Mouse (Mus musculus) frontal cortex, postnatal 36 days (tissue): ENCODE results near the gene Ssh2.

ENCODE experiments used
- DNase-seq, 2 experiments: peaks; one replicate each; pipeline ENCODE4 v3.0.0; 2022; ENCODE audit warnings: low spot score in 2 of 2

Ssh2 gene

DNA sequence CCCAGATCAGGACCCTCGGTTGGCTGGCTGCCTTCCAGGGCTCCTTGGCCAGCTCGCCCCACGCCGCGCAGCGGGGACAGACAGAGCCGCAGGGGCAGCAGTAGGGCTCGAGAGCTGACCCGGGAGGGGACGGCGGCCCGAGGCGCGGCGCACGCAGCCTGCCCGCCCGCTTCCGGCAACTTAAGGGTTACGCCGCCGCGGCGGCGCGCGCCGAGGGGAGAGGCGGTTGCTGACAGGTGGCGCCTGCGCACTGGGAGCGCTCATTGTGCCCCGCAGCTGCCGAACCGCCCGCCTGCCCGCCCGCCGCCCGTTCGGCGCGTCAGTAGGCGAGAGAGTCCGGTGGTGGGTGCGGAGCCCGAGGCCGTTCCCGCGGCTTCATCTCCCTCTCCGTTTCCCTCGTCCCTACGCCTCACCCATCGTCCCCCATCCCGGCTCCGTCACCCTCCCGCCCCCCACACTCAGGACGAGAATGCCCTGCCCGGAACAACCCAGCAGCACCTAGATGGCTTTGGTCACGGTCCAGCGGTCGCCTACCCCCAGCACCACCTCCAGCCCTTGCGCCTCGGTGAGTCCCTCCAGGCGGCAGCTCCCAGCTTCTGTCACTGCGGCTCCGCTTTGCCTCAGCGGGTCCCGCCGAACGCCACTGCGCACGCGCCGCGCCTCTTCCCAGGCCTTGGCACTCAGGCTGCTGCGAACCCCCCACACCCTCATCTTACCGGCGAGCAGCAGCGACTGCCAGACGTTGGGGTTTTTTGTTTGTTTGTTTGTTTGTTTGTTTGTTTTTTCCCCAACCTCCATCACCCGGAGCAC, at the start of gene Ssh2:
Gene Ssh2, plus strand, starts transcription at position 337 of the 810 bp plus-strand sequence.
- DNase-seq: peak; percentile 75 to 84

DNA sequence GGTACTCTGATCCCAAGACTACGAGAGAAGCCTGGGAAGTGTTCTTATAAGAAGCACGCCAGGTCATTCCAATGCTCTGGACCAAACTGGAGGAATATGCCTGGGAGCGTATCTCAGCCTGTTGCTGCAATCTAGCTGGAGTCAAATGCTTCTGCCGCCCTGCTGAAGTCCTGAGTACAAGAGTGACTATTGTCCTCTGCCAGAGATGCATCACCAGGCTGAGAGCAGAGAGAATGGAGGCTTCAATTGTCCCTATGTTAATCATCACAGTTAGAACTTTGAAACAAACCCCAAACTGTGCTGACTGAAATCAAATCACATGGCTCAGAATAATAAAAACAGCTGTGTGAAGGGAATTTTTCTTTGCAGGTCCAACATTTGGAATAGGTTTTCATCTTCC, 42.4 kb upstream of the Ssh2 start:
- DNase-seq: peak in 1 of 2 experiments; percentile 9

DNA sequence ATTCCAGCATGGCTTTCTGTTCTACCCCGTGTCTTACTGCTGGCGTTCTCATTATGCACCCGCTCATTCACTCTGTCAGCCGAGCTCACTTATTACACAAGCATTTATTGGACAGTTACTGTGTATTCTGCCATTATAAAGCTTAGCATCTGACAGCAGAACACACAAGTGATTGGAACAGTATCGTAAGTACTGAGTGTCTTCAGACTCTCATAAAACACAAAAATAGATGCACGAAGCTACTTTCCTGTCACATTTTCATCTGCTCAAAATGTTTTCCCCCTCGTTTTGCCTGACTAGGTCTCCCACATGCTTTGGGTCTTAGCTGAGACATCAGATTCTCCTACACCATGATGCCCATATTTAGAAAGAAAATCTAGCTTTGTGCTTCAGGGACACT, 41.6 kb upstream of the Ssh2 start:
- DNase-seq: peak; percentile 26 to 38

DNA sequence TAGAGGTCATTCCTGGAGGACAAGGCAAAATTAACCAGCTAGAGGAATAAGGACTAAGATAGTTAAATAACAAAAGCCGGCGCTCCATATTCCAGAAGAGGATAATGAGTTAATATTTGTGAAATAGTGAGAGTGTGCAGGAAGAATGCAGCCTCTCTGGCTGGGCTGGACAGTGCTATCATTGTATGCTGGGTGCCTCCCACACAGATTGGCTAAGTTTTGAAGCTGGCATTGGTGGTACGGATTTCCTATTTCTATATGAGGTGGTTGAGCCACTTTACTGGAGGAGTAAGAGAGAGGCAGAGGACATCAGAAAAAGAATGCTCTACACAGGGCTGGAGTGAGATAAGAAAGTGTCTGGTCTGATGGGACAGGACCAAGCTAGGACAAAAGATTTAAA, 36.3 kb upstream of the Ssh2 start:
- DNase-seq: no peak

DNA sequence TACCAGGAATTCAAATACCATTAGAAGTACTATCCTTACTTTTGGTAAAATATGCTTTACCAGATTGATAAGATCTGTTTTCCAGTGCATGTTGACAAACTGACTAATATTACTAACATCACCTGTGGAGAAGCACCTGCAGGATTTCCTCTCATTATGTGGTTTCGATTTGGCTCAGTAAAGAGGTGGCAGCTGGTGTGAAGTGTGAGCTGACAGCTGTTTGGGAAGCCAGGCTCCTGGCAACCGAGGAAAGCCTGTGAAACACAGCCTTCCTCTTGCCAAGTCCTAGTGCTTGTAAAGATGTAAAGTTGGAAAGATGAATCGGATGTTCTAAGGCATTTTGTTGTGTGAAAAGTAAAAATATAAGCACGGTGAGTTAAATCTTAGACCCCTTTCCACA, 35.2 kb upstream of the Ssh2 start:
- DNase-seq: peak; percentile 40 to 57

DNA sequence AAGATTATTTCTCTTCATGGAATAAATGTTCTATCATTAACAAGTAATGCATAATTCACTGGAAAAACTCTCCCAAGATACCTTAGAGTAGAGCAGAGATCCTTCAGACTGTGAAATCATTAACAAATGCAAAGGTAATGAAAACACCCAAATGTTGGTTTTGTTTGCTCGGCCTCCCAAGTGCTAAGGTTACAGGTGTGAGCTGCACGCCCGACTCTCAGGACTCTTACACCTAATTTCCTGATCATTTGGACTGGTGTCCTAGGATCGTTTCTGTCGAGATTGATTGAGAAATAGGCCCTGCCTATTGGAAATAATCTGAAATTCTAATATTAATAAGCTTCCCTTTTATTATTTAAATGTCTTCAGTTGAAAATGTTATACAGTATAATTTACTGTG, 34.6 kb upstream of the Ssh2 start:
- DNase-seq: no peak

DNA sequence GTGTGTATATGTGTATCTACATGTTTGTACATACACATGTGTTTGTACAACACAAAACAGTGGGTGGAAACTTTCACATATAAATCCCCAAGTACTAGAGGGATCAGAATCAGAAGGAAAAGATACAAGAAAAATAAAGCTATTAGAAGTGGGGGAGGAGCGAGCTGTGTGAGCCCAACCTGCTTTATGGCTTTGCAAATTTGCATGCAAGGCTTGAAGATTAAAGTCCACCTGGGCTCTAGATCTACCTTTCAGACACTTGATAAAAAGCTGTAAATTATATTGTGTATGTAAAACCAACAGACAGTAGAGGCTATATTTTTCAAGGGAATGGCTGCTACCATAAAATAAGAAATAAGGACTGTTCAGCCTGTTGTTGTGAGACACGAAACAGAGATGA, 34.0 kb upstream of the Ssh2 start:
- DNase-seq: no peak

DNA sequence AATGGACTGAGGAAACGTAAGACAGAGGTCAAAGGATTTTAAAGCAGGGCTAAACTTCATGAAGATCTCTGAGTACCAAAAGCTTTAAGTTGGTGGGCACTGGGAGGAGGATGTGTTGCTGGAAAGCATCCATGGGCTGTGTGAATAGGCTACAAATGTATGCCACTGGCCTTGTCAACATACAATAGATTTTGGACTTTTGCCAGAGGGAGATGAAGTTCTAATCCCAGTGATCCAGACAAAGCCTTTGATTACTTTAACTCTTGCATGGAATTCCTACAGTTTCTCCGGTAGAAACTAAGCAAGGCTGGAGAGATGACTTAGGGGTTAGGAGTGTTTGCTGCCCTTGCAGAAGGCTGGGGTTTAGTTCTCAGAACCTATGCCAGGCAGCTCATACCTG, 33.5 kb upstream of the Ssh2 start:
- no peak for DNase-seq

DNA sequence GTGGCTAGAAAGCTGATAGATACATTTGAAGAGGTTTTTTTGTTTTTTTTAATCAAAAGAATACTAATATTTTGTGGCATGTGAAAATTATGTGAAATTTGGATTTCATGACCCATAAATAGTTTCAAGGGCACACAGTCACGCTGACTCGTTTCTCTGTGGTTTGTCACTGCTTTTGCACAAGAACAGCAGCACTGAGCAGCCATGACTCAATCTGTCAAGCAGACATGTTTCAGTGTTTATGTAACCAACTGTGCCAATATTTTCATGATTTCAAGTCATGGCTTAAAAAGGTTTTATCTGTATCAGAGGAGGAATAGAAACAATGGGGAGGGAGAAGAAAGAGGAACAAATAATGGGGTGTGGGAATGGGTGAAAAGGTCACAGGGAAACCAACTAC, 31.2 kb upstream of the Ssh2 start:
- DNase-seq: no peak

DNA sequence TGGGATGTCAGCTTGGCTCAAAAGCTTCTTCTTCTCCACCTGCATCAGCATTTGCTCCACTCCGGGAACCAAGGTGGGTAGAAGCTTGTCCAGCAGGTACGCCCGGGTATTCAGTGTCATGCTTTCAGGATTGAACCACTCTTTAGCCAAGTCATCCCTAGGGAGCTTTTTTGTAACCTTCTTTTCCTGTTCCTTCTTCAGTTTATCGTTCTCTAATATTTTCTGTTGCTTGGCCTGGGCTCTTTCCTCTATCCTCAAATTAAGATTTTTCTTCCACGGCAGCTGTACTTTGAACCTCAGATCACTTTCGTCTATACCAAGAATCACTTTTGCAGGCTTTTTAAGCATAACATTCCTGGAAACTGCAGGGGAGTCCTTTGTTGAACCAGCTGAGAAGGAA, 27.2 kb upstream of the Ssh2 start, which contains the start of gene Efcab5:
Gene Efcab5, minus strand, starts transcription at position 101 of the 400 bp plus-strand sequence.
- DNase-seq: no peak

DNA sequence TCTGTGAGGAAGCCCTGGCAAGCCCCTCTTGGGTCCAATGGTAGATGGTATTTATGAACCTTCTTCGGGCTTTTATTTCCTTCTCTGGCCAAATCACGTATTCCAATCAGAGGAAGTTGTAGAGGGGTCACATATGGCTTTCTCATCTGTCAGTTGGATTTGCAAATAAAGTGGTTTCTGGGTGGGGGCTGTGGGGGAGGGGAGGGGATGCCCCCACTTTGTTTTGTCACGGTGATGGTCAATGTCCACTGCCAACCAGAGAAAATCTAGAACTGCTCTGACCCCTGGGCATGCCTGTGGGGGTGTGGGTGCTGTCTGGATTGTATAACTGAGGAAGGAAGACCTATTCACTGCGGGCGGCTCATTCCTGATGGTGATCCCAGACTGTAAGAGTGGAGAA, 22.7 kb upstream of the Ssh2 start:
- no peak for DNase-seq

DNA sequence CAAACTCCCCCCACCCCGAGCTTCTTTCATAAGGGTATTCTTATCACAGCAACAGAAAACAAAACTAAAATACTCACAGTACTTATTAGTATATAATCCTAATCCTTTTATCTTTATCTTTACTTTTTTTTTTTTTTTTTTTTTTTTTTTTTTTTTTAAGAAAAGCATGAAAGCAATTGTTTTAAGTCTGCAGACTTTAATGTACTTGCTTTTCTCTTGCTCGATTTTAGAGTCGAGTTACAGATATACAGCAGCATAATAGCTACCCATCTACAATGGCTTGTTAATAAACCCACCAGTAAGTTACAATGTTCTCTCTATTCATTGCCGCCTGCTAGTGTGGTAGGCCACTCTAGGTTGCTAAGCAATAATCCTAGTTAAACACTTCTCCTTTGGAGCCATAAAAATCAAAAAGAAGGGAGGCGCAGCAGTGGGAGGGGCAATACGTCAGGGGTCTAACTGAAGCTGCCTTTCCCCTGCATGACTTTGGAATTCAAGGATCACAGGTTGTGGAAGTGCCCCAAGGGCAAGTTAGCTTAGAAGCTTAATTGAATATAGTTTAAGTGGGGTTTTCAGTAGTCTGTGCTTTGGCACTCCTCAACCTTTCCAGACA, 22.0 kb upstream of the Ssh2 start:
- no peak for DNase-seq

DNA sequence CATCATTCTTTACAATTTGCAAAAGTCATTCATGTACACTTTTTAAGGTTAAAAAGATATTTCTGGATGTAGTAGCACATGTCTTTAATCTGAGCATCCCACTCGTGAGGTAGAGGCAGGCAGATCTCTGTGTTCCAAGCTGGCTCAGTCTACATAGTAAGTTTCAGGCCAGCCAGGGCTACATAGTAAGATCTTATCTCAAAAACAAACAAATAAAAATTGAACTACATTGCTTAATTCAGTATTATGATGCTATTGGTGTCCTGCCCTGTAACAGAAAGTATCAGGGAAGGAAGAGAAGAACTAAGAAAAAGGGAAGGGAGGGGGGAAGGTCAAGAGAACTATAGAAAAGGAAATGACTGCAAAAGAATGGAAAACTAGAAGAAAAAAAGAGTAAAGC, 21.3 kb upstream of the Ssh2 start:
- no peak for DNase-seq

DNA sequence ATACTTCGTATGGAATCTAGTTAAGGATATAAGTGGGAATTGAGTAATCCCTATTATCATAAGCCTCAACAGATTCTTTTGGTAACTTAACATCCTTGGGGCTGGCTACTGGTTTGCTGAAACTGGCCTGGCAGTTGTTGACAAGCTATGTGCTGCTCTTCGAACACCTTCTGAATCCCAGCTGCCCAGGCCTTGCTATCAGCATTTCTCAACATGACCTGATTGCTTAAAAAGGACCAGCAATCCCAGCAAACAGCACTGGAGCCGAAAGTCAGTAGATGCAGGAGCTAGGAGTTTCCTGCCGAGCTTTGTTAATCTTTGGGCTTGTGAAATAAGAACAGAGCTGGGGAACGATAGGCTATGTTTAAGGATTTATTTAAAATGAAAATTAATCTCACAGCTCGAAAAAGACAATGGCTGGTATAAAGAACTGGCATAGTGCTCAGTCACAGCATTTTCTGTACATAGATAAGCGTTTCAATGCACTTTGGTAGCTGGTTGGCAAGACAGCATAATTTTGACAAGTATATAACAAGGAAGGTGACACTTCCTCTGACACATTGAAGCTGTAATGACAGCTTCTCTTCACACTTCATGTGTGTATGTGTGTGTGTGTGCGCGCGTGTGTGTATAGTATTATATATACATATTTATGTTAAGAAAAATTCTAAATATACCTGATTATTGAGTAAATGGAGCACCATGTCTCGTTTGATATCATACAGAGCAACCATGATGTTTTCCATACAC, 20.6 kb upstream of the Ssh2 start:
- DNase-seq: no peak

DNA sequence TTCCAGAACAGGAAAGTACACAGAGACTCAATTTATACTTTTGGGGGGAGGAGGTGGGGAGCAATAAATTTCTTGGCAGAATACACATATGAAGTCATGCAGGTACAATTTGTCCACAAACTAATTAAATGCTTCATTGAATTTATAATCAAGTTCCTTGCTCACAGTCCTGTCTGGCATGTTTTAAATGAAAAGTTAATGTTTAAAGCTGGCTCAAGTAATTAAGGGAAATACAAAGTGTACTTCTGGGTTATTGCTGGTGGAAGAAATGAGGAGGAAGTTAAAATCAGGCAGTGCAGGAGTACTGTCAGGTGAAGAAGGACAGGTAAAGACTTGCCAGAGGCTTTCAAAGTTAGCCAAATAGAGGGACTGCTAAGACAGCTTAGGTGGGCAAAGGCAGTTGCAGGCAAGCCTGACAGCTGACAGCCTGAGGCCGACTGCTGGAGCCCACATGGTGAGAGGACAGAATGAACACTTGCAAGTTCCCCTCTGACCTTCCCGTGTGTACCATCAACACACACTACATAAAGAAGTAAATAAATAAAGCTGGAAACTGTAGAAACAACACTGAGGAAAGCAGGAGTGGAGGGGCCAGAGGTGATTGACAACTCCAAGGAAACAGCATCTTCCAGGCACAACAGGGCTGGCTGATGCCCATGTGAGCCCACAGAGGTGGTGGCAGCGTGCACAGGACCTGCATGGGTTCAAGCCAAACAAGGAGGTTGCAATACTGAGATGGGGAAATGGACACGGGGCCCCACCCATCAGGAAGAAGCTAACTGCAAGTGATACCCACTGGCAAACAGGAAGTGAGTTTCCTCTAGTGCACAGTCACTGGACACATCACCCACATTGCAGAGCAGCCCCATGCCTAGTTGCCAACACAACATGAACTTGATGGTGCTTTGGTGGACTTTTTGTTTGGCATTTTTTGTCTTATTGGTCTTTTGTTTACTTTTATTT, 19.6 kb upstream of the Ssh2 start:
- DNase-seq: no peak

DNA sequence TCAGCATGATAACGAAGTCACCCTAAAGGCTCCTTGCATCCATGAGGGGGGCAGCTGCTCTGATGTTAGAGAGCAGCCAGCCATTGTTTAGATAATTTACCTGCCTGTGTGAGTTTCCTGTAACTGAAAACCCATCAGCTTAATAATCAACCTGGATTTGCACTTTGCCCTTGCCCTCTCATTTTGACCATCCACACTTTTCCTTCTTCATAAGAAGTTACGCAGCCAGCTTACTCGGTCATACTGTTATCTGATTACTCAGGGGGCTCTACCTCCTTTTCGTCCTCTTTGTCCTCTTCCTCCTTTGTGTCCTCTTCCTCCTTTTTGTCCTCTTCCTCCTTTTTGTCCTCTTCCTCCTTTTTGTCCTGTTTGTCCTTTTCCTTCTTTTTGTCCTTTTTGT, 16.5 kb upstream of the Ssh2 start:
- no peak for DNase-seq

DNA sequence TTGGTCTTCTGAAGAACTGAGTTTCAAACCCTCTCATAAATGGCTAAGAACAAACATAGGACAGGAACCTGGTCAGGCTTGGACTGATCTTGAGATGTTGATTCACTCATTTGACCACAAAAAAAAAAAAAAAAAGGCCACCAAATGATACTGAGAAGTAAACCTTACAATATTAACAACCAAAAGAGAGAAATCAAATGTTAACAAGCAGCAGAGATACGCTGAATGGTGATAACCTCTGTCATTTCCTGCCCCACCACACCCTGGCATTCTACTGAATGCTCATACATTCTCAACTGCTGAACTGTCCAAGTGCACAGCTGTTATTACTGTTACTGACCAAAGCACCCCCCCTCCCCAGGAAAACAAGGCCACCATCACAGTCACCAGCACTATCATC, 15.4 kb upstream of the Ssh2 start:
- DNase-seq: no peak

DNA sequence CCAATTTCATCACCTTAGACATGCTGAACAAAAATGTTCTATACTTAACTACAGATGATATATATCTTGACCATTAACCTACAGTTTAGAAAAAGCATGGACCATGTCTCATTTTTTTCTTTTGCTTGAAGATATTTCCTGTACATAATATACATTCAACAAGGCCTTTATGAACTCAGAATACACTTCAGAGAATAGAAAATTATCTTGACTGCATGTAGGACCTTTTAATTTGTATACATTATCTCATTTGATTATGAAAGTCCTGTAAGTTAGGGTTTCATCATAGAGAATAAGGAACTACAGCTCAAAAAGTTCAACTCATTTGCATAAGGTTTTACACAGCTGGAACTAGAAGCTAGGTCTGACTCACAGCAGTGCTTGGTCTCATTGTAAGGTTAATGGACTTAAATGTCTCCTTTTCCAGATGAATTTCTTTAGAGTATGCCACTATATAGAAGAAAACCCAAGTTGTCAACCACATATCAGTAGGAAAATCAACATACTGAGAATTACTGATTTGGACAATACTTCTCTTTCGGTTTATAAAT, 1.9 kb upstream of the Ssh2 start:
- DNase-seq: no peak

DNA sequence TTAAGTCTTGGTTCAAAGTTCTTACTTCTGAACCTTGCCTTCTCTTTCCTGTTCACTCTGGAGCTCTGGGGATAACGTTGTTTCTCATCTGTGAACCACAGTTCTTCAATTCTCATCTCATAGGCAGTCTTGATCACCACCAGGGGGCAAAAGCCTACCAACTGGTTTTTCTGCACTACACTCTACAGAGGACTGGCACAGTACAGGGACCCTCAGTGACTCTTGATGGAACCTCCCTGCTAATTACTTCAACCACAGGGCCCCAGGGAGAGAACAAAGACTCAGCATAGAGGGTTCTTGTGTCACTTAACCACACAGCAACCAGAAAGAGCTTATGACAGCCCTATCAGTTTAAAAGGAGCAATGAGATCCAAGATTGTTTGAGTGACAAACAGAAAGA, 1.3 kb upstream of the Ssh2 start:
- DNase-seq: peak; percentile 30 to 68

DNA sequence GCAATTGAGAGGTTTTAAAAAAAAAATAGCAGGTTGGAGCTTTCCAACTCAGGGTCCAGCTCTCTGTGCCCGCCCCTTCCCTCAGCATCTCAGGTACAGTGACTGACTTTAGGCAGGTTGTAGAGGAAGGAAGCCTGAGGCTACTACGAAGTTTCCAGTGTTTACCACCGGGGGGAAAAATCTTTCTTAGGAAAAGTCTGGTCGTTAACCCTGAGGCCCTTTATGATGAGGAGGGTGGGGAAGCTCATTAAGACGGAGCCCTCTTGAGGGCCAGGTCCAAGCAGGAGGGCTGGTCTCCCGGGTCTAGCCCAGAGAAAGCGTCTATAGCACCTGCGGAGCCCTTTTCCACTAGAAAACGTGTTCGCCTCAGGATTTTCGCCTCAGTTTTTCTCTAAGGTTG, 604 bp upstream of the Ssh2 start:
- DNase-seq: peak in 1 of 2 experiments; percentile 2

DNA sequence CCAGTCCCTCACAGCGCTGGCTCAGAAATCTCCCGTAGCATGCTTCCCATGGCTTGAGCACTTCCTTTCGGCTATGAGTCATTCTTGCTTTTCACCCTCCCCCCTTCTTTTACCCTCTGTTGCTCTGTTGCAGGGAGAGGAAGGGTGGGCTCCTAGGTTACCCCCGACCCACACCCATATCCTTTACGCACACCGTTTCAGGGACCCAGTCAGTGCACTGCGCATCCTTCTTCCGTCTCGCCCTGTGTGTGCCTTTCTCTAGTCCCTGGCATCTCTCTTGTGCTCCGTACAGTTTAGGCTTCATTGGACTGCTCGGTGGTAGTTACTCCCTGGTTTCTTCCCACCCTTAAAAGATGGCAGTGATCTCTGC, 659 bp downstream of the Ssh2 start:
- peak in 1 of 2 experiments; percentile 57 for DNase-seq
